Mouse (Mus musculus) E14TG2a.4 (cell line): ENCODE results near the gene Sncg.
"Not testable (repeated sequence)": the region's sequence is repeated elsewhere in the genome, so short reads cannot be mapped to it uniquely, and the experiment has no call there.

Experiments used
- H3K27me3 ChIP-seq: 2 replicates; pipeline ENCODE4 v1.6.1; 2014; ENCODE audit warnings: low read length, control low read depth; ENCODE audit not compliant: insufficient read depth
- H3K36me3 ChIP-seq: 2 replicates; pipeline ENCODE4 v1.6.1; 2014; ENCODE audit warnings: low read length, control low read depth; ENCODE audit not compliant: insufficient read depth
- H3K4me1 ChIP-seq: replicated peaks from 2 replicates; pipeline ENCODE4 v1.6.1; 2014; ENCODE audit warnings: low read depth, low read length, control low read depth
- H3K4me3 ChIP-seq: replicated peaks from 2 replicates; pipeline ENCODE4 v1.5.1; 2014; ENCODE audit warnings: mild to moderate bottlenecking, low read length
- H3K9me3 ChIP-seq: 2 replicates; pipeline ENCODE4 v1.6.1; 2014; ENCODE audit warnings: low read length, control low read depth
- CTCF ChIP-seq: conservative IDR thresholded peaks from 2 replicates; pipeline ENCODE4 v1.5.1; 2014; ENCODE audit warnings: low read length
- NANOG ChIP-seq: IDR thresholded peaks from 2 replicates; pipeline ENCODE4 v1.6.1; 2014; ENCODE audit warnings: borderline replicate concordance, low read length, mixed read lengths
- POU5F1 ChIP-seq: IDR thresholded peaks from 2 replicates; pipeline ENCODE4 v1.6.1; 2014; ENCODE audit warnings: low read length, borderline replicate concordance

The Sncg gene

GRCm38 (mm10) chr14:34375415-34375904 lies 871 bp upstream of the Sncg start, which contains the start of gene Mmrn2:
TSS of gene Mmrn2 (plus strand) at chr14:34375465.
- TF ChIP-seq CTCF (no peak), POU5F1 (no peak), NANOG (no peak)
- Histone ChIP-seq H3K27me3 (no peaks in the 10 kb centered on the region; the same call in 1 of the 2 replicates), H3K9me3 (no peaks in the 10 kb centered on the region), H3K4me1 (peaks cover 92% of the 10 kb centered on the region), H3K4me3 (peak within 1 kb of the TSS; percentile 48), H3K36me3 (no peaks in the 10 kb centered on the region)

GRCm38 (mm10) chr14:34373581-34373980 lies 1.0 kb downstream of the Sncg start:
- no peaks in the 10 kb centered on the region for H3K9me3 ChIP-seq
- no peaks in the 10 kb centered on the region for H3K36me3 ChIP-seq
- peak overlapping the region; percentile 20; the same call in 1 of the 2 replicates for H3K4me3 ChIP-seq
- TF ChIP-seq NANOG (no peak), POU5F1 (no peak), CTCF (no peak)
- peaks cover 82% of the 10 kb centered on the region for H3K4me1 ChIP-seq
- no peaks in the 10 kb centered on the region; the same call in 1 of the 2 replicates for H3K27me3 ChIP-seq

GRCm38 (mm10) chr14:34372646-34373045 lies 1.9 kb downstream of the Sncg start:
- Histone ChIP-seq H3K4me1 (peaks cover 80% of the 10 kb centered on the region), H3K36me3 (no peaks in the 10 kb centered on the region), H3K9me3 (no peaks in the 10 kb centered on the region), H3K4me3 (no peak overlapping the region), H3K27me3 (no peaks in the 10 kb centered on the region; the same call in 1 of the 2 replicates)
- TF ChIP-seq NANOG (no peak), POU5F1 (no peak), CTCF (peak; percentile 94)

- H3K4me1 ChIP-seq: peaks cover 71% of the 10 kb centered on the region
- H3K4me3 ChIP-seq: no peak overlapping the region
- no peaks in the 10 kb centered on the region for H3K36me3 ChIP-seq
- no peaks in the 10 kb centered on the region for H3K9me3 ChIP-seq
- no peaks in the 10 kb centered on the region; the same call in 1 of the 2 replicates for H3K27me3 ChIP-seq
- TF ChIP-seq NANOG: no peak
- TF ChIP-seq CTCF: no peak
- TF ChIP-seq POU5F1: no peak
Measured at GRCm38 (mm10) chr14:34371763-34372162, 2.8 kb downstream of the Sncg start.

- H3K4me1 ChIP-seq: peaks cover 64% of the 10 kb centered on the region
- TF ChIP-seq NANOG (no peak), CTCF (no peak), POU5F1 (no peak)
- H3K9me3 ChIP-seq: peaks cover 1% of the 10 kb centered on the region; the same call in 1 of the 2 replicates
- H3K36me3 ChIP-seq: no peaks in the 10 kb centered on the region
- no peak overlapping the region for H3K4me3 ChIP-seq
- no peaks in the 10 kb centered on the region; the same call in 1 of the 2 replicates for H3K27me3 ChIP-seq
Measured at GRCm38 (mm10) chr14:34370921-34371320, 3.7 kb downstream of the Sncg start.

GRCm38 (mm10) chr14:34370203-34370602 lies 4.4 kb downstream of the Sncg start:
- H3K4me1 ChIP-seq: peaks cover 57% of the 10 kb centered on the region
- TF ChIP-seq NANOG (no peak), POU5F1 (no peak), CTCF (no peak)
- H3K27me3 ChIP-seq: no peaks in the 10 kb centered on the region
- no peak overlapping the region for H3K4me3 ChIP-seq
- H3K36me3 ChIP-seq: peaks cover 6% of the 10 kb centered on the region; the same call in 1 of the 2 replicates
- peaks cover 8% of the 10 kb centered on the region for H3K9me3 ChIP-seq

GRCm38 (mm10) chr14:34365147-34365507 lies 9.5 kb downstream of the Sncg start:
- H3K4me3 ChIP-seq: no peak overlapping the region; the same call in 1 of the 2 replicates
- H3K4me1 ChIP-seq: peaks cover 41% of the 10 kb centered on the region
- peaks cover 20% of the 10 kb centered on the region for H3K9me3 ChIP-seq
- peaks cover 7% of the 10 kb centered on the region; the same call in 1 of the 2 replicates for H3K36me3 ChIP-seq
- TF ChIP-seq NANOG: no peak
- TF ChIP-seq CTCF: no peak
- TF ChIP-seq POU5F1: no peak
- no peaks in the 10 kb centered on the region for H3K27me3 ChIP-seq

GRCm38 (mm10) chr14:34364254-34365146 lies 10.1 kb downstream of the Sncg start:
- not testable (repeated sequence) for H3K27me3 ChIP-seq, H3K36me3 ChIP-seq
- H3K9me3 ChIP-seq: peaks cover 20% of the 10 kb centered on the region

More at GRCm38 (mm10) chr14:34364254-34365146, 10.1 kb downstream of the Sncg start:
- peak overlapping the region; percentile 74 for H3K4me3 ChIP-seq
- peaks cover 43% of the 10 kb centered on the region for H3K4me1 ChIP-seq
